Mouse (Mus musculus) hindbrain, embryonic 16.5 days (tissue): Measurements from ENCODE around the gene Sirt3. TPM values are rescaled to one million over a fixed set of nuclear protein-coding genes. Genes with fewer than 3 reads are reported as not detected.
A peak's percentile ranks its signal among the peaks of the same experiment; 100 is the strongest.

Experiments used
- ATAC-seq: fragments of 200-750 bp; cut with Nextera tagmentation; 2 replicates; pipeline ENCODE4 v1.8.0; 2017; ENCODE audit warnings: moderate TSS enrichment, moderate library complexity
- H3K27ac ChIP-seq: fragments of 300-500 bp; sonication (generic); 2 replicates; pipeline ENCODE4 v1.5.1; 2014; ENCODE audit warnings: low read depth, mild to moderate bottlenecking, control low read depth, low read length, moderate library complexity
- H3K27me3 ChIP-seq: fragments of 300-500 bp; sonication (generic); replicated peaks from 2 replicates; pipeline ENCODE4 v1.6.1; 2014; ENCODE audit warnings: low read length; ENCODE audit not compliant: control insufficient read depth, insufficient read depth
- H3K36me3 ChIP-seq: fragments of 300-500 bp; sonication (generic); 2 replicates; pipeline ENCODE4 v1.6.1; 2014; ENCODE audit warnings: mild to moderate bottlenecking, low read length, moderate library complexity, mixed read lengths; ENCODE audit not compliant: control insufficient read depth, insufficient read depth
- H3K4me1 ChIP-seq: fragments of 300-500 bp; sonication (generic); 2 replicates; pipeline ENCODE4 v1.6.1; 2014; ENCODE audit warnings: low read depth, low read length; ENCODE audit not compliant: control insufficient read depth, insufficient read depth
- H3K4me2 ChIP-seq: fragments of 300-500 bp; sonication (generic); 2 replicates; pipeline ENCODE4 v1.6.1; 2014; ENCODE audit warnings: mild to moderate bottlenecking, low read length, control low read depth, moderate library complexity
- H3K4me3 ChIP-seq: fragments of 300-500 bp; sonication (generic); 2 replicates; pipeline ENCODE4 v1.5.1; 2014; ENCODE audit warnings: mild to moderate bottlenecking, low read length, control low read depth, moderate library complexity
- H3K9ac ChIP-seq: fragments of 300-500 bp; sonication (generic); 2 replicates; pipeline ENCODE4 v1.6.1; 2014; ENCODE audit warnings: low read depth, mild to moderate bottlenecking, control low read depth, low read length, moderate library complexity
- H3K9me3 ChIP-seq: fragments of 300-500 bp; sonication (generic); 2 replicates; pipeline ENCODE4 v1.6.1; 2014; ENCODE audit warnings: mild to moderate bottlenecking, low read length, moderate library complexity; ENCODE audit not compliant: control insufficient read depth
- WGBS: fragments of 180-500 bp; shearing (Covaris S2); extraction: QIAGEN DNeasy Blood & Tissue Kit; methylation state at CpG from one replicate; pipeline ENCODE4 v1.1.7; 2014; 5-methylcytosine and 5-hydroxymethylcytosine counted together
- polyA plus RNA-seq: library from polyadenylated mRNA; unstranded; fragments of >200 nt; fragmentation: Nextera tagmentation; extraction: Ambion mirVana; gene quantifications from 2 replicates; pipeline ENCODE4 v1.2.1, GENCODE M21; 2015

Gene Sirt3
- polyA plus RNA-seq, 1 experiment from 2014 or later, result 70.6 TPM

DNA sequence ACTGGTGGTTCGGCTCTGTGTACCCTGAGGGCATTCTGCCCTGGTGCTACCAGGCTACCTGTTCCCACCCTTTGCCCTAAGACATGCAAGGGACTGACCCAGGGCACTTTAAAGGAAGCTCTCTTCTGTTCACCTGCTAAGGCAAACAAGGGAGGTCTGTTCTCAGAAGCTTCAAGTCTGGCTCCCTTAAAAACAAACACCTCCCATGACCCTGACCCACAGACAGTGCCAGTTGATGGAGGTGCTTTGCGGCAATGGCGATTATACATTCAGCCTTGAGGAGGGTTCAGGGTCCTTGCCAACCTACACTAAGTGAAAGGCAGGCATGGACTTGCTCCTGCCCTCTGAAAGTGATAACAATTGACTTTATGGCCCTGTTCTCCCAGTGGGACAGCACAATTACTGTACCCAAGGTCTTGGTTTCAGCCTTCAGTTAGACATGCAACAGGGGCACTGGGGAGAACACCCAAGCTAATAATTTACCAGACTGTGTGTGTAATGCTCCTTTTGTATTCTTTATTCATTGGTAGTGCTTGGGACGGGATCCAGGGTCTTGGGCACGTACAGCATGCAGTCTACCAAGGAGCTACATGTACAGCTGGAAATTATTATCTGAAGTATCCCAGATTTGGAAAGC, 30.9 kb upstream of the Sirt3 start:
- Histone ChIP-seq H3K9me3 (no peaks in the 10 kb centered on the region), H3K36me3 (no peaks in the 10 kb centered on the region), H3K4me2 (no peak overlapping the region), H3K4me1 (peaks cover 5% of the 10 kb centered on the region), H3K27ac (no peak overlapping the region), H3K9ac (no peak overlapping the region), H3K4me3 (no peak overlapping the region), H3K27me3 (peaks cover 2% of the 10 kb centered on the region; the same call in 1 of the 2 replicates)
- ATAC-seq, result no peak
- WGBS, result 75% methylated on average over 5 of the region's 5 CpGs

DNA sequence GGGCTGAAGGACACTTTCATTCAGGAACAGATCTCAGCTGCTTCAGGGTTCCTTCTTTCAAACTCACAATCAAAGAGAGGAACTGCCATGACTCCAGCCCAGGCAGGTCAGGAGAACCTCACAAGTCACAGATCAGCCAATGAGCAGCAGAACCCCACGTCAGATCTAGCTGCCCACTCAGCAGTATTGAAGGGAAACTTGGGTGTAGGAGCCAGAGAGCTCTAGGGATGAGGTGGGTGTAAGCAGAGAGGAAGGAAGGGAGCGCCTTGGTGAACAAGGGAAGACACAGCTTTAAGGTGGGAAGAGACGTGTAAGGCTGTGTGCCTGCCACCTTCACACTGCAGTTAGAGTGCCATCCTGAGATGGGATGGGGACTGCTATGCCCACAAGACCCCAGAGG, 30.2 kb upstream of the Sirt3 start:
- Histone ChIP-seq H3K9ac (no peak overlapping the region), H3K9me3 (no peaks in the 10 kb centered on the region), H3K27ac (no peak overlapping the region), H3K4me1 (peaks cover 5% of the 10 kb centered on the region), H3K27me3 (peaks cover 2% of the 10 kb centered on the region; the same call in 1 of the 2 replicates), H3K36me3 (no peaks in the 10 kb centered on the region), H3K4me3 (no peak overlapping the region), H3K4me2 (no peak overlapping the region)
- 69% methylated on average over 3 of the region's 3 CpGs for WGBS
- ATAC-seq, result no peak

DNA sequence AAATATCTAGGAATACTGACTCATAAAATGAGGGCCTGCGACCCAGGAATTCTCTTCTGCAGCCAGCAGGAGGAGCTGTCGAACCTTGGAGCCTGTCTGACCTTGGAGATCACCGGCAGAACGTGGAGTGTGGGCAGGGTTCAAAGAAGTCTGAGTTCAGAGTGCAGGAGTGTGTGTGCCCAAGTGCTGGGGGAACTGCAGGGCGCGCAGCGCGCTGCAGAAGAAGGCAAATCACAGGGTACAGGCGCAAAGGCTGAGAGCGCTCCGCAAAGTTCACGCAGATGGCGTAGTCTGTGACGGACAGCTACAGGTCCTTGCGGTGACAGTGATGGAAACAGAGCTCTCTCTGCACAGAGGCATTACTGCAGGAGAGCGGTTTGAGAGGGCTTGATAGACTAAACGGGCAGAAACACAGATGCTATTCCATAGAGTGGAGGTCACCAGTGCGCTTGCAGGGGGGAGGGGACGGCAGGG, 26.6 kb upstream of the Sirt3 start:
- 2% methylated on average over 19 of the region's 19 CpGs for WGBS
- Histone ChIP-seq H3K4me1 (peaks cover 5% of the 10 kb centered on the region), H3K27ac (no peak overlapping the region), H3K36me3 (no peaks in the 10 kb centered on the region), H3K9ac (peak overlapping the region; percentile 53), H3K4me3 (peak overlapping the region; percentile 49), H3K9me3 (no peaks in the 10 kb centered on the region), H3K4me2 (peak overlapping the region; percentile 91), H3K27me3 (peaks cover 2% of the 10 kb centered on the region; the same call in 1 of the 2 replicates)
- peak; percentile 82 for ATAC-seq

DNA sequence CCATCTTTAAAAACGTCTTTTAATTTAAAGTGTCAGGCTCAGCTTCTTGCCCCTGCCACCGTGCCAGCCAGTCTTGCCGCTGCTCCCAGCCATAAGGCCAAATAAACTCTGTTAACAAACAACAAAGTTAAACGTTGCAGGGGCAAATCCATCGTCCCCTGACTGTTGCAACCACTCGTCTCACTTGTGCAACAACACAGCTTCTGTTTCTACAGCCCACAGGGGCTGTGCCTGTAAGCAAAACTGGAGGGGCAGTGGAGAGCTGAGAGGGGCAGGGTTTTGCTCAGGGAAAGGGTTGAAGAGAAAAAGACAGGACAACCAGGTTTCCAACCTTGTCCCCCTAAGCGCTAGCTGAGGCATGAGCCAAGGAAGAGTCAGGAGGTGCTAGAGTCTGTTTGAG, 26.1 kb upstream of the Sirt3 start:
- Histone ChIP-seq H3K4me3 (no peak overlapping the region), H3K4me2 (no peak overlapping the region), H3K4me1 (peaks cover 5% of the 10 kb centered on the region), H3K27ac (no peak overlapping the region), H3K9me3 (no peaks in the 10 kb centered on the region), H3K27me3 (peaks cover 2% of the 10 kb centered on the region; the same call in 1 of the 2 replicates), H3K9ac (no peak overlapping the region), H3K36me3 (no peaks in the 10 kb centered on the region)
- 52% methylated on average over 7 of the region's 7 CpGs for WGBS
- 0 out of 2 replicates have a peak, but pooled peaks have one; percentile 3 for ATAC-seq

DNA sequence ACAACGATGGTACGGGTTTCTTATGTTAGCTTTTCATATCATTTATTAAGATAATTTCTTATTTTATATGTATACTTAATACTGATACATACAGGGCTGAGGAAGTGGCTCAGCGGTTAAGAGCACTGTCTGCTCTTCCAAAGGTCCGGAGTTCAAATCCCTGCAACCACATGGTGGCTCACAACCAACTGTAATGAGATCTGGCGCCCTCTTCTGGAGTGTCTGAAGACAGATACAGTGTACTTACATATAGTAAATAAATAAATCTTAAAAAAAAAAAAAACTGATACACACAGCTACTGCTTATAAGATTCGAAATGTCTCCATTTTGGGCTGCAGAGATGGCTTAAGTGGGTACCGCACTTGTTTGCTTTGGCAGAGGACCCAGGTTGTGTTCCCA, 25.6 kb upstream of the Sirt3 start:
- H3K4me1 ChIP-seq, result peaks cover 5% of the 10 kb centered on the region
- no peak overlapping the region for H3K9ac ChIP-seq
- no peak overlapping the region for H3K27ac ChIP-seq
- WGBS, result 87% methylated on average over 7 of the region's 7 CpGs
- H3K4me2 ChIP-seq, result no peak overlapping the region
- H3K4me3 ChIP-seq, result no peak overlapping the region
- no peaks in the 10 kb centered on the region for H3K9me3 ChIP-seq
- H3K27me3 ChIP-seq, result peaks cover 2% of the 10 kb centered on the region; the same call in 1 of the 2 replicates
- H3K36me3 ChIP-seq, result no peaks in the 10 kb centered on the region
- ATAC-seq, result no peak

DNA sequence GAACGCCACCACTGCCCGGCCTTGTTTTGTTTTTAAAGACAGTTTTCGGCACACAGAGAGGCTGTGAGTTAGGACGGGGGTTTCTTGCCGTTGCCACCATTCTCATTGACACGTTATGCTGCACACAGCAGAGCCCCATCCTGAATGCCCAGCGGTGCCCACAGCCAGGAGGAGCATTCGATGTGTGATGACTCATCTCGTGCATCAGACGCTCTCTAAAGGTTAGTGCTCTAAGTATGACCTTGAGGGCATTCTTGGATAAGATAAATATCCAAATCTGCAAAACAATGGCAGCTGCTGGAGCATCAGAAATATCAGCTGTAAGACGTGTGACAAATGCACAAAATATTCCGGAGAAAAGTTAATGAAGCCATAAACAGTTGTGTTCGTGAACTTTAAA, 25.0 kb upstream of the Sirt3 start:
- 85% methylated on average over 13 of the region's 13 CpGs for WGBS
- H3K9ac ChIP-seq, result no peak overlapping the region

DNA sequence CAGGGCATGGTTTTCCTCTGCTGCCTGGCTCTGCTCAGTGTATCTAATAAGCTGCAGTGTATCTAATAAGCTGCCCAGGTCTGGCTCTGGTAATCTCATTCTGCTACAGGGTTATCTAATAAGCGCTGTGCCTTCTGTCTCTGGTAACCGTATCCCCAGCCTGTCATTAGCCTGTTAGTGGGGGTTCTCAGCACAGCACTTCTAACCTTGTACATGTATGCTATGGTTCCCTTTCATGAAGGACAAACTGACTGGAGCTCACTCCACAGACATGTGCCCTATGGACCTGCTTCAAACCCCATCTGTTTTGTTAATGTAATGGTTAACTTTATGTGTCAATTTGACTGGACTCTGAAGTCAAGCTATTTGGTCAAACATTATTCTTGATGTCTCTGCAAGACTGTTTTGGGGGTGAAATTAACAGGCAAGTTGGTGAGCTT, 23.6 kb upstream of the Sirt3 start:
- Histone ChIP-seq H3K9ac (no peak overlapping the region), H3K4me2 (no peak overlapping the region), H3K27me3 (peaks cover 2% of the 10 kb centered on the region; the same call in 1 of the 2 replicates), H3K4me1 (peaks cover 5% of the 10 kb centered on the region), H3K36me3 (no peaks in the 10 kb centered on the region), H3K9me3 (no peaks in the 10 kb centered on the region), H3K27ac (no peak overlapping the region), H3K4me3 (no peak overlapping the region)
- 84% methylated on average over 2 of the region's 2 CpGs for WGBS
- no peak for ATAC-seq

More for the DNA sequence above, 25.0 kb upstream of the Sirt3 start:
- Histone ChIP-seq H3K4me2 (no peak overlapping the region), H3K27me3 (peaks cover 2% of the 10 kb centered on the region; the same call in 1 of the 2 replicates), H3K36me3 (no peaks in the 10 kb centered on the region), H3K27ac (no peak overlapping the region), H3K9me3 (no peaks in the 10 kb centered on the region), H3K4me3 (no peak overlapping the region), H3K4me1 (peaks cover 5% of the 10 kb centered on the region)
- ATAC-seq, result no peak

DNA sequence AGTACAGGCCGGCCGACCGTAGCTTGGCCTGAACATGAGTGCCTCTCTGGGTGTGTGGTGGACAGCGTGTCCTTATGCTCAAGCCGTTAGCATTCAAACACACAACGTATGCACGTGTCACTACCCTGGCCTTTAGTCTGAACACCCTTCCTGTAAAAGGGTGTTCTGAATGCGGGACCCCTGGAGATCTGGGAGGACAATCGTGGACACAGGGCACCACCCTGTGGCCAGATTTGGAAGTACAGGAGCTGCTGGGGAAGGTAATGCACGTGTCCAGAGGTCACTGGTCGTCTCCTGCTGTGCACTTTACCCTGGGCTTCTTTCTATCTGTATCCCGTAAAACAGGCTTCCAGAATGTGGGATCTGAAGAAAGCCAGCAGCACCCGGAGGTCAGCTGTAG, 21.1 kb upstream of the Sirt3 start:
- ATAC-seq, result peak; percentile 37
- WGBS, result 25% methylated on average over 13 of the region's 13 CpGs
- peak overlapping the region; percentile 36; the same call in 1 of the 2 replicates for H3K9ac ChIP-seq

DNA sequence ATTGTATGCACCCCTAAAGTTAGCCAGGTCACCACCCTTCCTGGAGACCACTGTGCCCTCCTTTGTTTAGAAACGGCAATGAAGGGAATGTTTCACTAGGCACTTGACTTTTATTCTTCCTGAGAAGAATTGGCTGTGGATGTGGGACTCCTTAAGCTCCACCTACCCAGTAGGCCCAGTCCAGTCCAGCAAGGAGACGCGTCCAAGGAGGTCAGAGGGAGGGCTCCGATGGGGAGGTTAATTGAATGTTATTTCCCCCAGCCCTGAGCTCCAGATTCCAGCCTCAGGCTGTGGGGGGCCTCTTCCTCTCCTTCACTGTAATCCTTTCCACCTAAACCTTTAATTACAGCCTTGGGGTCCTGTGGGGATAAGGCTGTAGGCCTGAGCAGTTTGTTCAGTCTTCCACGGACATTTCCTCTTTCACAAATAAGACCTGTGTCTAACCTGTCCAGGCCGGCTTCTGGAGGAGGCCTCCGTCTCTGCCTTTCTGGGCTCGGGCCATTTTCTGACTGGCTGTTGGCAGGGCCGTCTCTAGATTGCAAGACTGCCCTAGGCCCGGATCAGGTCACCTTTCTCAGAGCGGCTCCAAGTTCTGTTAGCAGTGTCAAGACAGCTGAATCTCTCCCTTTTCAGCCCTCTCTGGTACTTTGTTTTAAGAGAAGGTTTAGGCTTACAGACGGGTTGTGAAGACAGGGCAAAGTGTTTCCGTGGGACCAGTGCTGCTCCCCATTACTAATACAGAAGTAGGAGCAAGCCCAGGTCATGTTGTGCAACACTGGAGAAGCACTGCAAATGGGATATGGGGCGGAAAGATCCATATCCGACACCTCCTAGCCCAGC, 20.1 kb upstream of the Sirt3 start:
- Histone ChIP-seq H3K27me3 (no peaks in the 10 kb centered on the region), H3K9ac (no peak overlapping the region), H3K9me3 (no peaks in the 10 kb centered on the region), H3K4me2 (no peak overlapping the region), H3K4me3 (no peak overlapping the region), H3K27ac (no peak overlapping the region), H3K36me3 (peaks cover 18% of the 10 kb centered on the region), H3K4me1 (no peaks in the 10 kb centered on the region)
- 81% methylated on average over 15 of the region's 15 CpGs for WGBS
- ATAC-seq, result no peak

More for the DNA sequence above, 21.1 kb upstream of the Sirt3 start:
- Histone ChIP-seq H3K9me3 (no peaks in the 10 kb centered on the region), H3K27me3 (no peaks in the 10 kb centered on the region), H3K4me2 (no peak overlapping the region), H3K36me3 (peaks cover 9% of the 10 kb centered on the region), H3K4me1 (no peaks in the 10 kb centered on the region), H3K4me3 (no peak overlapping the region), H3K27ac (no peak overlapping the region)
